Mouse (Mus musculus) G1E-ER4 (cell line): ENCODE results near the gene A930002H24Rik. TPM values are rescaled to one million over a fixed set of nuclear protein-coding genes. Genes with fewer than 3 reads are reported as not detected.

Experiments used
- GATA1 ChIP-seq: IDR thresholded peaks from one replicate; pipeline ENCODE4 v1.8.0; 2012; ENCODE audit warnings: low read length, inconsistent platforms
- polyA plus RNA-seq: library from polyadenylated mRNA; stranded (reverse); fragments of >175 nt; gene quantifications from 2 replicates; pipeline ENCODE4 v1.2.3, GENCODE M21; 2012

Gene A930002H24Rik
- polyA plus RNA-seq, result 1.0 and 2.2 TPM in 2 replicates

GRCm38 (mm10) chr17:63863647-63864149, at the start of gene A930002H24Rik:
Gene A930002H24Rik, minus strand, starts transcription at chr17:63863791.
- TF ChIP-seq GATA1, result no peak

GRCm38 (mm10) chr17:63909297-63909696, 45.7 kb upstream of the A930002H24Rik start:
- no peak for TF ChIP-seq GATA1

GRCm38 (mm10) chr17:63897050-63897449, 33.5 kb upstream of the A930002H24Rik start:
- TF ChIP-seq GATA1, result no peak

GRCm38 (mm10) chr17:63895829-63896228, 32.2 kb upstream of the A930002H24Rik start:
- TF ChIP-seq GATA1, result no peak

GRCm38 (mm10) chr17:63890611-63891010, 27.0 kb upstream of the A930002H24Rik start:
- TF ChIP-seq GATA1, result no peak

GRCm38 (mm10) chr17:63886988-63887387, 23.4 kb upstream of the A930002H24Rik start:
- TF ChIP-seq GATA1, result no peak

GRCm38 (mm10) chr17:63880009-63880408, 16.4 kb upstream of the A930002H24Rik start:
- no peak for TF ChIP-seq GATA1

GRCm38 (mm10) chr17:63878889-63879288, 15.3 kb upstream of the A930002H24Rik start:
- TF ChIP-seq GATA1, result no peak

GRCm38 (mm10) chr17:63871773-63872172, 8.2 kb upstream of the A930002H24Rik start:
- TF ChIP-seq GATA1, result no peak

GRCm38 (mm10) chr17:63864171-63864571, 580 bp upstream of the A930002H24Rik start:
- no peak for TF ChIP-seq GATA1

GRCm38 (mm10) chr17:63863012-63863630, 470 bp downstream of the A930002H24Rik start, which contains the start of gene Fer:
Gene Fer, plus strand, starts transcription at chr17:63863062.
- no peak for TF ChIP-seq GATA1

GRCm38 (mm10) chr17:63862399-63862798, 1.2 kb downstream of the A930002H24Rik start:
- TF ChIP-seq GATA1, result no peak

- no peak for TF ChIP-seq GATA1
These were observed 2.6 kb downstream of the A930002H24Rik start for GRCm38 (mm10) chr17:63860988-63861387.

GRCm38 (mm10) chr17:63857023-63857544, 6.5 kb downstream of the A930002H24Rik start:
- TF ChIP-seq GATA1, result no peak

GRCm38 (mm10) chr17:63850016-63850415, 13.6 kb downstream of the A930002H24Rik start:
- TF ChIP-seq GATA1, result no peak

- no peak for TF ChIP-seq GATA1
These were observed 14.0 kb downstream of the A930002H24Rik start for GRCm38 (mm10) chr17:63849566-63849965.

- TF ChIP-seq GATA1, result no peak
These were observed 14.4 kb downstream of the A930002H24Rik start for GRCm38 (mm10) chr17:63849151-63849550.
